Mouse (Mus musculus): ENCODE results near the gene Wdr35. TPM values are rescaled to one million over a fixed set of nuclear protein-coding genes. Genes with fewer than 3 reads are reported as not detected.
A peak's percentile ranks its signal among the peaks of the same experiment; 100 is the strongest.

Gene Wdr35
- polyA plus RNA-seq, 1 experiment from 2014 or later, result 28.0 TPM

GRCm38 (mm10) chr12:9033140-9033539 lies 59.4 kb downstream of the Wdr35 start:
- no peak for DNase-seq (ENCODE audit: low spot score)
- Histone ChIP-seq H3K4me3 (ENCODE audit: low read depth, low read length) (no peak overlapping the region), H3K36me3 (ENCODE audit: control insufficient read depth, insufficient read depth, low read length) (no peaks in the 10 kb centered on the region), H3K27me3 (ENCODE audit: control insufficient read depth, insufficient read depth, low read length) (no peaks in the 10 kb centered on the region), H3K4me2 (ENCODE audit: low read depth, low read length, severe bottlenecking) (no peak overlapping the region), H3K9me3 (ENCODE audit: control insufficient read depth, low read length) (no peaks in the 10 kb centered on the region), H3K9ac (ENCODE audit: low read length) (no peak overlapping the region), H3K4me1 (replicated peaks; ENCODE audit: control insufficient read depth, insufficient read depth, low read length) (no peaks in the 10 kb centered on the region), H3K27ac (ENCODE audit: low read depth, low read length) (no peak overlapping the region)
- ATAC-seq (replicated peaks; ENCODE audit: low FRiP score), result no peak

- DNase-seq (ENCODE audit: low spot score) (no peak), ATAC-seq (replicated peaks; ENCODE audit: low FRiP score) (no peak)
- Histone ChIP-seq H3K36me3 (ENCODE audit: control insufficient read depth, insufficient read depth, low read length) (no peaks in the 10 kb centered on the region), H3K4me3 (ENCODE audit: low read depth, low read length) (no peak overlapping the region), H3K9ac (ENCODE audit: low read length) (no peak overlapping the region), H3K27me3 (ENCODE audit: control insufficient read depth, insufficient read depth, low read length) (no peaks in the 10 kb centered on the region), H3K4me1 (replicated peaks; ENCODE audit: control insufficient read depth, insufficient read depth, low read length) (no peaks in the 10 kb centered on the region), H3K27ac (ENCODE audit: low read depth, low read length) (no peak overlapping the region), H3K4me2 (ENCODE audit: low read depth, low read length, severe bottlenecking) (no peak overlapping the region), H3K9me3 (ENCODE audit: control insufficient read depth, low read length) (no peaks in the 10 kb centered on the region)
- WGBS, result 83% methylated on average over 9 of the region's 9 CpGs
These were observed 62.7 kb downstream of the Wdr35 start for GRCm38 (mm10) chr12:9036409-9036808.

DNA sequence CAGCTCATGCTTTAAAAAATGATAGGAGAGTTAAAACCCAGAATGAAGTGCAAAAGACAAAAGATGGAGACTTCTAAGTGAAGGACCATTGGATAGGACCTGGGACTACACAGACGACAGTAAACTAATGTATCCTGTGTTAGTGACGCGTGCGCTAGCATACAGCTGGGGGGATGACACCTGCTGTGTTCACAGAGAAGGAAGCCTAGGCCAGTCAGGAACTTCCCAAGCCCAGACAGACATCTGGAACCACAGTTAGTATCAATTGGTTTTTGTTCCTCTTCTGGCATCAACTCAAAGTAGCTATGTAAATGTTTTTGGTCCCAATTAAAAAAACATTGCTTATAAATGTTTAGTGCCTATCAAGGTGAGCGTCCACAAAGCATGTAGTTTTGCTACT lies 66.5 kb downstream of the Wdr35 start:
- Histone ChIP-seq H3K9ac (ENCODE audit: low read length) (no peak overlapping the region), H3K4me3 (ENCODE audit: low read depth, low read length) (no peak overlapping the region), H3K27ac (ENCODE audit: low read depth, low read length) (no peak overlapping the region), H3K9me3 (ENCODE audit: control insufficient read depth, low read length) (no peaks in the 10 kb centered on the region), H3K27me3 (ENCODE audit: control insufficient read depth, insufficient read depth, low read length) (no peaks in the 10 kb centered on the region), H3K36me3 (ENCODE audit: control insufficient read depth, insufficient read depth, low read length) (no peaks in the 10 kb centered on the region), H3K4me2 (ENCODE audit: low read depth, low read length, severe bottlenecking) (no peak overlapping the region), H3K4me1 (replicated peaks; ENCODE audit: control insufficient read depth, insufficient read depth, low read length) (no peaks in the 10 kb centered on the region; the same call in 1 of the 2 replicates)
- no peak for ATAC-seq (replicated peaks; ENCODE audit: low FRiP score)
- WGBS, result 90% methylated on average over 5 of the region's 5 CpGs
- DNase-seq (ENCODE audit: low spot score), result no peak

GRCm38 (mm10) chr12:9040686-9041085 lies 67.0 kb downstream of the Wdr35 start:
- no peak overlapping the region for H3K4me3 ChIP-seq (ENCODE audit: low read depth, low read length)
- no peaks in the 10 kb centered on the region; the same call in 1 of the 2 replicates for H3K4me1 ChIP-seq (replicated peaks; ENCODE audit: control insufficient read depth, insufficient read depth, low read length)
- no peak overlapping the region for H3K4me2 ChIP-seq (ENCODE audit: low read depth, low read length, severe bottlenecking)
- no peaks in the 10 kb centered on the region for H3K27me3 ChIP-seq (ENCODE audit: control insufficient read depth, insufficient read depth, low read length)
- no peak for ATAC-seq (replicated peaks; ENCODE audit: low FRiP score)
- H3K27ac ChIP-seq (ENCODE audit: low read depth, low read length), result no peak overlapping the region
- no peaks in the 10 kb centered on the region for H3K36me3 ChIP-seq (ENCODE audit: control insufficient read depth, insufficient read depth, low read length)
- DNase-seq (ENCODE audit: low spot score), result no peak
- whole genome bisulfite sequencing, result 72% methylated on average over 7 of the region's 7 CpGs
- no peak overlapping the region for H3K9ac ChIP-seq (ENCODE audit: low read length)
- H3K9me3 ChIP-seq (ENCODE audit: control insufficient read depth, low read length), result no peaks in the 10 kb centered on the region

DNA sequence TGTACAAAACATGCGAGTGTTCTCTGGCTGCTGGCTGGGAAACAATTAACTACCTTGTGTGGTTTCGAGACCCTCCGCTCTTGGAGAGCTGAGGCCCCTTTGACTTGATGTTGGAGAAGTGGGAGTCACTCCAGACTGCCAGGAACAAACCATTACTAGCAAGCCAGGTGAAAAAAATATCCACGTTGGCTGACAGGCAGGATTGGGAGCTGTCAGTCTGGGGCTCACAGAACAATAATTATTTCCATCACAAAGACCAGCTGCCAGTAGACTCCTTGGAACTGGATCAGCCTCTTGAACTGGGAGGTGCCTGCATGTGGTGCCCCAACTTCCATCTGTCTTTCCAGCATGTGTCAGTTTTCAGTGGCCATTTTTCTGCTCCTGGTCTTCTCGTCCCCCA lies 68.6 kb downstream of the Wdr35 start:
- no peak overlapping the region for H3K4me3 ChIP-seq (ENCODE audit: low read depth, low read length)
- DNase-seq (ENCODE audit: low spot score) (peak; percentile 39), ATAC-seq (replicated peaks; ENCODE audit: low FRiP score) (no peak)
- 83% methylated on average over 5 of the region's 5 CpGs for WGBS
- no peak overlapping the region for H3K9ac ChIP-seq (ENCODE audit: low read length)
- H3K27ac ChIP-seq (ENCODE audit: low read depth, low read length), result no peak overlapping the region
- H3K4me1 ChIP-seq (replicated peaks; ENCODE audit: control insufficient read depth, insufficient read depth, low read length), result no peaks in the 10 kb centered on the region; the same call in 1 of the 2 replicates
- H3K9me3 ChIP-seq (ENCODE audit: control insufficient read depth, low read length), result no peaks in the 10 kb centered on the region
- no peaks in the 10 kb centered on the region for H3K36me3 ChIP-seq (ENCODE audit: control insufficient read depth, insufficient read depth, low read length)
- H3K4me2 ChIP-seq (ENCODE audit: low read depth, low read length, severe bottlenecking), result no peak overlapping the region
- H3K27me3 ChIP-seq (ENCODE audit: control insufficient read depth, insufficient read depth, low read length), result no peaks in the 10 kb centered on the region

DNA sequence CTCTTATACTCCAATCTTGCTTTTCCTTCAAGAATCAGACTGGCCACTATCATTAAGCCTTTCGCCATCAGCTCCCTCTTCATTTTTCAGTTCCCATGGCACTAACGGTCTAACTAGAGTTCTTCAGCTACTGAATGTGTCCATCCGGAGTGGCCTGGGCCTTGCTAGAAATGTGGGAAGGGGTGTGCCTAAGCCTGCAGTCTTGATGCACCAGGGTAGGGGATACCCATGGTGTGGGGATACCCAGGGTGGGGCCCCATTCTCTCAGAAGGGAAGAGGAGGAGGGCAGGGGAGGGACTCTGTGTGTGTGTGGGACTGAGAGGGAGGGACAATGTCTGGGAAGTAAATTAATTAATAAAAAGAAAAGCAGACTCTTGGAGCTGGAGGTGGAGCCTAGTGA lies 69.1 kb downstream of the Wdr35 start:
- DNase-seq (ENCODE audit: low spot score), result peak; percentile 37
- 88% methylated on average over 3 of the region's 3 CpGs for WGBS
- Histone ChIP-seq H3K4me3 (ENCODE audit: low read depth, low read length) (no peak overlapping the region), H3K27me3 (ENCODE audit: control insufficient read depth, insufficient read depth, low read length) (no peaks in the 10 kb centered on the region), H3K4me2 (ENCODE audit: low read depth, low read length, severe bottlenecking) (no peak overlapping the region), H3K9ac (ENCODE audit: low read length) (no peak overlapping the region), H3K36me3 (ENCODE audit: control insufficient read depth, insufficient read depth, low read length) (no peaks in the 10 kb centered on the region), H3K9me3 (ENCODE audit: control insufficient read depth, low read length) (no peaks in the 10 kb centered on the region), H3K4me1 (replicated peaks; ENCODE audit: control insufficient read depth, insufficient read depth, low read length) (no peaks in the 10 kb centered on the region; the same call in 1 of the 2 replicates), H3K27ac (ENCODE audit: low read depth, low read length) (no peak overlapping the region)
- ATAC-seq (replicated peaks; ENCODE audit: low FRiP score), result 0 out of 2 replicates have a peak, but pooled peaks have one; percentile 53

GRCm38 (mm10) chr12:9044666-9045065 lies 71.0 kb downstream of the Wdr35 start:
- no peaks in the 10 kb centered on the region for H3K9me3 ChIP-seq (ENCODE audit: control insufficient read depth, low read length)
- H3K27me3 ChIP-seq (ENCODE audit: control insufficient read depth, insufficient read depth, low read length), result no peaks in the 10 kb centered on the region
- no peak overlapping the region for H3K9ac ChIP-seq (ENCODE audit: low read length)
- no peaks in the 10 kb centered on the region for H3K36me3 ChIP-seq (ENCODE audit: control insufficient read depth, insufficient read depth, low read length)
- 94% methylated on average over 7 of the region's 7 CpGs for WGBS
- no peaks in the 10 kb centered on the region; the same call in 1 of the 2 replicates for H3K4me1 ChIP-seq (replicated peaks; ENCODE audit: control insufficient read depth, insufficient read depth, low read length)
- DNase-seq (ENCODE audit: low spot score) (no peak), ATAC-seq (replicated peaks; ENCODE audit: low FRiP score) (no peak)
- no peak overlapping the region for H3K4me2 ChIP-seq (ENCODE audit: low read depth, low read length, severe bottlenecking)
- H3K27ac ChIP-seq (ENCODE audit: low read depth, low read length), result no peak overlapping the region
- H3K4me3 ChIP-seq (ENCODE audit: low read depth, low read length), result no peak overlapping the region

DNA sequence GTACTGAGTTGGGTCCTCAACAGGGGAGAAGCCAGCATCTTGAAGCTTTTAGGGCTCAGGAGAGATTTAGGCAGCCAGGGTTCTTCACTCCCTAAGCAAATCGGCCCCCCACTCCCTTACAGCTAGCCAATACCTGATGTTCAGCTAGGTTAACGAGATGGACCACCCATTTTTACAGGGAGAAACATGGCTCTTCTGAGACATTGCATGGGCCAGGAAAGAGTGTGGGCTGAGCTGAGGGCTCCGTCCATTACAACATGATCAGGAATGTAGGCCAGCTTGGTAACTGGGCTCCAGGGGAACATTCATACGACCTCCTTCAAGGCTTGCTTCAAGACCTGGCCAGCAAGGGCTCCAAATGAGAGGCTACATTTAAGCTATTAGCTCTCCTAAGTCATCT lies 73.0 kb downstream of the Wdr35 start:
- no peaks in the 10 kb centered on the region; the same call in 1 of the 2 replicates for H3K4me1 ChIP-seq (replicated peaks; ENCODE audit: control insufficient read depth, insufficient read depth, low read length)
- H3K27ac ChIP-seq (ENCODE audit: low read depth, low read length), result no peak overlapping the region
- 75% methylated on average over 4 of the region's 4 CpGs for WGBS
- no peak overlapping the region for H3K4me2 ChIP-seq (ENCODE audit: low read depth, low read length, severe bottlenecking)
- H3K9ac ChIP-seq (ENCODE audit: low read length), result no peak overlapping the region
- DNase-seq (ENCODE audit: low spot score) (no peak), ATAC-seq (replicated peaks; ENCODE audit: low FRiP score) (no peak)
- H3K27me3 ChIP-seq (ENCODE audit: control insufficient read depth, insufficient read depth, low read length), result no peaks in the 10 kb centered on the region
- no peaks in the 10 kb centered on the region for H3K36me3 ChIP-seq (ENCODE audit: control insufficient read depth, insufficient read depth, low read length)
- no peak overlapping the region for H3K4me3 ChIP-seq (ENCODE audit: low read depth, low read length)
- no peaks in the 10 kb centered on the region for H3K9me3 ChIP-seq (ENCODE audit: control insufficient read depth, low read length)

DNA sequence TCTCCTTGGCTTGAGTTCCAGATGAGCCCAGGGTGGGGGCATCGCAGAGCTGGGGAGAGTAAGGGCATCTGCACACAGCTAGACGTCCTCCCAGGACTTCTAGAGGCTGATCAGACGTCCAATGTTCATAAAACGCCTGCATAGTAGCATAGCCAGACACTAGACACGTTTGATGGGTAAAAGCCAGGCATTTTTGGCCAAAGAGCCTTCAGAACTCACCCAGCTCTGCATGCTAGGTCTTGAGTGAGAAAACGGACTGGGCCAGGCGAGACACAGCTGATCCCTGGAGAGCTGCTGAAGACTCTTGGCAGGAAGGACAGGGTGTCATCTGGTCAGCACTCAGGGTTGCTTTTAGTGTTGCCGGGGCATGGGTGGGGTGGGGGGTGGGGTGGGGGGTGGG lies 74.4 kb downstream of the Wdr35 start:
- no peak overlapping the region for H3K4me3 ChIP-seq (ENCODE audit: low read depth, low read length)
- H3K9me3 ChIP-seq (ENCODE audit: control insufficient read depth, low read length), result no peaks in the 10 kb centered on the region
- ATAC-seq (replicated peaks; ENCODE audit: low FRiP score) (no peak), DNase-seq (ENCODE audit: low spot score) (no peak)
- H3K27me3 ChIP-seq (ENCODE audit: control insufficient read depth, insufficient read depth, low read length), result no peaks in the 10 kb centered on the region
- H3K27ac ChIP-seq (ENCODE audit: low read depth, low read length), result no peak overlapping the region
- whole genome bisulfite sequencing, result 81% methylated on average over 8 of the region's 8 CpGs
- H3K9ac ChIP-seq (ENCODE audit: low read length), result no peak overlapping the region
- no peak overlapping the region for H3K4me2 ChIP-seq (ENCODE audit: low read depth, low read length, severe bottlenecking)
- H3K36me3 ChIP-seq (ENCODE audit: control insufficient read depth, insufficient read depth, low read length), result no peaks in the 10 kb centered on the region
- H3K4me1 ChIP-seq (replicated peaks; ENCODE audit: control insufficient read depth, insufficient read depth, low read length), result no peaks in the 10 kb centered on the region; the same call in 1 of the 2 replicates
